Mouse (Mus musculus) heart, postnatal 0 days (tissue): Measurements from ENCODE around the gene Zfc3h1.

ENCODE experiments used
- CTCF ChIP-seq: IDR thresholded peaks from 2 replicates; pipeline ENCODE4 v1.5.1; 2016; ENCODE audit warnings: antibody characterized with exemption, control low read depth, low read depth
- EP300 ChIP-seq: IDR thresholded peaks from 2 replicates; pipeline ENCODE4 v1.6.1; 2016; ENCODE audit warnings: antibody characterized with exemption, low read depth

DNA sequence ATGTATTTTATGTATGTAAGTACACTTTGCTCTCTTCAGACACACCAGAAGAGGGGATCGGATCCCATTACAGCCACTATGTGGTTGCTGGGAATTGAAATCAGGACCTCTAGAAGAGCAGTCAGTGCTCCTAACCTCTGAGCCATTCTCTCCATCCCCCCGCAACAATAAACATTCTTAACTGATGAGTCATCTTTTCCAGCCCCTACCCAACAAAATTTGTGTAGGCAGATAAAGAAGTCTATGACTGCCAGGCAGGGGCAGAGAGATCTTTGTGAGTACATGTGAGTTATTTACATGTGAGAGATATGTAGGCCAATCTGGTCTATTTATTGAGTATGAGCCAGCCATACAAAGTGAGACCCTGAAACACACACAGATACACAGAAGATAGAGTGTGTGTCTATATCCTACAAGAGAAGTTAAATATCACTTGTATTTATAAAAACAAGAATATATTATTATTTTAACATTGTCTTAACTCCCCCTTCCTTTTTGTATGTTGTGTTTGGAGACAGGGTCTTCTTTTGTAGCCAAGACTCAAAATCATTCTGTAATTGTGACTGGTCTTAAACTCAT, 3.2 kb upstream of the Zfc3h1 start:
- TF ChIP-seq CTCF = no peak
- no peak for TF ChIP-seq EP300
